Mouse (Mus musculus): ENCODE measurements around the gene Fkbpl.

Fkbpl gene

GRCm38 (mm10) chr17:34627093-34627942 lies 17.2 kb upstream of the Fkbpl start:
- DNase-seq (ENCODE audit: low spot score) = peak; percentile 92

GRCm38 (mm10) chr17:34627943-34628643 lies 16.5 kb upstream of the Fkbpl start, which contains the start of gene Ppt2:
Ppt2 (minus strand) TSS chr17:34628510.
- peak; percentile 73 for DNase-seq (ENCODE audit: low spot score)

GRCm38 (mm10) chr17:34628644-34628967 lies 16.0 kb upstream of the Fkbpl start:
- no peak for DNase-seq (ENCODE audit: low spot score)

- no peak for DNase-seq (ENCODE audit: low spot score)
Measured at GRCm38 (mm10) chr17:34629221-34629751, 15.3 kb upstream of the Fkbpl start, which contains the start of gene Prrt1. Prrt1 (plus strand) TSS chr17:34629533.

- DNase-seq (ENCODE audit: low spot score) = no peak
Measured at GRCm38 (mm10) chr17:34629796-34630603, 14.6 kb upstream of the Fkbpl start.

GRCm38 (mm10) chr17:34630761-34631301 lies 13.7 kb upstream of the Fkbpl start:
- DNase-seq (ENCODE audit: low spot score) = peak; percentile 66

- DNase-seq (ENCODE audit: low spot score) = no peak
Measured at GRCm38 (mm10) chr17:34631647-34632046, 12.9 kb upstream of the Fkbpl start.

GRCm38 (mm10) chr17:34632261-34632691 lies 12.3 kb upstream of the Fkbpl start:
- peak; percentile 89 for DNase-seq (ENCODE audit: low spot score)

GRCm38 (mm10) chr17:34635671-34636070 lies 8.9 kb upstream of the Fkbpl start:
- DNase-seq (ENCODE audit: low spot score) = no peak

- DNase-seq (ENCODE audit: low spot score) = no peak
Measured at GRCm38 (mm10) chr17:34637459-34637858, 7.1 kb upstream of the Fkbpl start.

- no peak for DNase-seq (ENCODE audit: low spot score)
Measured at GRCm38 (mm10) chr17:34639461-34640255, 4.9 kb upstream of the Fkbpl start.

- DNase-seq (ENCODE audit: low spot score) = no peak
Measured at GRCm38 (mm10) chr17:34640778-34641601, 3.6 kb upstream of the Fkbpl start.

- no peak for DNase-seq (ENCODE audit: low spot score)
Measured at GRCm38 (mm10) chr17:34641945-34642344, 2.6 kb upstream of the Fkbpl start.

- no peak for DNase-seq (ENCODE audit: low spot score)
Measured at GRCm38 (mm10) chr17:34643379-34643778, 1.2 kb upstream of the Fkbpl start.

GRCm38 (mm10) chr17:34643944-34644343 lies 620 bp upstream of the Fkbpl start:
- DNase-seq (ENCODE audit: low spot score) = no peak

- DNase-seq (ENCODE audit: low spot score) = no peak
Measured at GRCm38 (mm10) chr17:34645256-34645829, 779 bp downstream of the Fkbpl start.

GRCm38 (mm10) chr17:34645831-34646511 lies 1.4 kb downstream of the Fkbpl start:
- peak; percentile 67 for DNase-seq (ENCODE audit: low spot score)

- peak; percentile 89 for DNase-seq (ENCODE audit: low spot score)
Measured at GRCm38 (mm10) chr17:34646906-34647787, 2.6 kb downstream of the Fkbpl start, which contains the start of gene Atf6b. Atf6b (plus strand) TSS chr17:34647146.
